Mouse (Mus musculus) embryo, embryonic 11 days (tissue): ENCODE measurements around the gene Spag7.

Experiments
- DNase-seq: peaks from one replicate; pipeline ENCODE4 v3.0.0-alpha.2; 2015

The Spag7 gene

GRCm38 (mm10) chr11:70679894-70680293, 10.7 kb upstream of the Spag7 start:
- no peak for DNase-seq

GRCm38 (mm10) chr11:70679361-70679760, 10.1 kb upstream of the Spag7 start:
- DNase-seq = no peak

DNA sequence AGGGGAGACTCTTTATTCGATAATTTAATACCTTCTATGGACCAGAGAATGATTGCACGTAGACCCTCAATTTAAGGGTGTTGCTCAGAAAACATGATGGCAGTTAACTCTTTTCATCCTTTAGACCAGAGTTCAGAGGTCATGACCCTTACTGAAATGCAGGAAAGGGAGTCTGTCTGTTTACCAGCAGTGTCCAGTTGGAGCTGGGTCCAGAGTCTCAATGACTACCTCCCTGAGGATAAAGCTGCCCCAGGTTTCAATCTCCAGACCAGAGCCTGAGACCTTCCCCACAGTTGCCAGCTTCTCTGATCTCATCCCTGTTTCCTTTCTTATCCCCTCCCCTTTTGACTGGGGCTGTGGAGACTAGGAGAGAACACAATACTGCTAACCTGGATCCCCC, 9.4 kb upstream of the Spag7 start:
- no peak for DNase-seq

DNA sequence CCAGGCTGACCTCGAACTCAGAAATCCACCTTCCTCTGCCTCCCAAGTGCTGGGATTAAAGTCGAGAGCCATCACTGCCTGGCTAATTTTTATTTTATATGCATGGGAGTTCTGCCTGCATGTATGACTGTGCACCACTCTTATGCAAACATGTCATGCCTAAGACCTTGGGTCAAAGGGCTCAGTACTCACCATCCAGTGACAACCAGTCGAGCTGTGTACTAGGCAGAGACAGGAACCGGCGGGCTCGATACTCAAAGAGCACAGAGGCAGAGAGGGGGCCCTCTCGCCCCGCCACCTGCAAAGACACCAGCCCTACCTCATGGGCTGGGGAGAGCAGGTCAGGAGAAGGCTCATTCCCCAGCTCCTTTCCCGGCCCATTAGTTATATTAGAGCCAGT, 8.9 kb upstream of the Spag7 start:
- DNase-seq = no peak

GRCm38 (mm10) chr11:70674501-70674900, 5.3 kb upstream of the Spag7 start:
- no peak for DNase-seq

DNA sequence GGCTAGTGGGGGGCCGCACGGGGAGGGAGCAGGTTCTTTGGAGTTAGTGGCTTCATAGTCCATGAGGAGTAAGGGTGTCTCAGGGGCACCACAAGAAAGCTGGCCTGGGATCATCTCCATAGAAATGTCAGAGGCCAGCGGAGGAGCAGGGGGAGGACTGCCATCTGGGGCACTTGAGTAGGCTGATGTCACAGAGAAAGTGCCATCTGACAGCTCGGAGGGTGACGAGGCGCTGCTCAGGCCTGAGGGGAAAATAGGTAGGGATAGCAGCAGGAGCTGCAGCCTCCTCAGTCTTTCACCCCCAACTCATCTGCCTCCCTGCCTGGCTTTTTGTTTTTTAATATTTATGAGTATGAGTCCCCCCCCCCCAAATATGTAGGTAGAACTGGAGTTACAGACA, 4.8 kb upstream of the Spag7 start:
- DNase-seq = no peak

DNA sequence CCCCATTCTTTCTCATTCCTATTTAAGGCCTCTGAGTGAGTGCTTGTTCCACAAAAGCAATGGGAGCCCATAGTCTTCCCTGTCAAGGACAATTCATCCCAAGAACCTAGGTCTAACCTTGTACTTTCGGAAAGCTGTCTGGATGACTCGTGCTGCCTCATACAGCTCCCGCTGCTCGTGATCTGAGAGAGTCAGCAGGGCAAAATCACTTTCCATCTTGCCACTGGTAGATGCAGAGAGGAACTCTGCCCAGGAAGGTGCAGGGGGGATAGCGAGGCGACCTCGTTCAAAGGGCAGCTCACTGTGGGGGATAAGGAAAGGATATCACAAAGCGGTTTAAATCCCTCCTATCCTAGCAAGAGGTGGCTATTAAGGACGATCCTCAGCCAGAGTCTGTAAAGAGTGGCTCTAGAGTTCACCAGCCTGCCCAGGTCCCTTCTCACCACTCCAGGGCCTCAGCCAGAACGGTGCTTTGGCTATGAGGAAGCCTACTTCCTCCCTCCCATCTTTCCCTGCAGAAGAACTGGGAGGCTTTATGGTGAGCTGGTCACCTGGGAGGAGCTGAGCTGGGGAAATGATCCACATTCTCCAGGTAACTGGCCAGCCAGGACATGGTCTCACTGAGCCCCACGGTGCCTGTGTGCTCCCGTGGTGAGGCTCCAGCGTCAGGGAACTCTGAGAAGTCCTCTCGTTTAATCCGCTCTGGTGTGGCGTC, 2.3 kb upstream of the Spag7 start:
- no peak for DNase-seq

DNA sequence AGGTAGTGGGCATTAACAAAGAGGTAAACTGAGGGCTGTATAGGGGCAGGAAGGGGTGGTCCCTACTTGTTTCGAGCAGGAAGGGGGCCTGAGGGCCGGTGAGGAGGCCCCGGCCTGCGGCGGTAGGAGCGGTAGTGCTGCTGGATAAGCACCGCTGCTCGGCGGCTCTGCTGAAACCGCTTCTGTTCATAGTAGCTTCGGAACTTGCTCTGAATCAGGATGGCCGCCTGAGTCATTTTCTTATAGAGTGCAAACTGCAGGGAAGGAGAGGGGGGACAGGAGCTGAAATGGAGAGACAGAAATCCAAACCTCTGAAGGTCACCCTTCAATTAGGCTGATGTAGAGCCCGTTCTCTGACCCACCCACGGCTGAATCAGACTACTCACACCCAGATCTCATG, 1.3 kb upstream of the Spag7 start:
- peak; percentile 25 for DNase-seq

- DNase-seq = peak; percentile 89
Measured at GRCm38 (mm10) chr11:70669582-70670345, 548 bp upstream of the Spag7 start.

- DNase-seq = no peak
Measured at GRCm38 (mm10) chr11:70668335-70668770, 863 bp downstream of the Spag7 start.

DNA sequence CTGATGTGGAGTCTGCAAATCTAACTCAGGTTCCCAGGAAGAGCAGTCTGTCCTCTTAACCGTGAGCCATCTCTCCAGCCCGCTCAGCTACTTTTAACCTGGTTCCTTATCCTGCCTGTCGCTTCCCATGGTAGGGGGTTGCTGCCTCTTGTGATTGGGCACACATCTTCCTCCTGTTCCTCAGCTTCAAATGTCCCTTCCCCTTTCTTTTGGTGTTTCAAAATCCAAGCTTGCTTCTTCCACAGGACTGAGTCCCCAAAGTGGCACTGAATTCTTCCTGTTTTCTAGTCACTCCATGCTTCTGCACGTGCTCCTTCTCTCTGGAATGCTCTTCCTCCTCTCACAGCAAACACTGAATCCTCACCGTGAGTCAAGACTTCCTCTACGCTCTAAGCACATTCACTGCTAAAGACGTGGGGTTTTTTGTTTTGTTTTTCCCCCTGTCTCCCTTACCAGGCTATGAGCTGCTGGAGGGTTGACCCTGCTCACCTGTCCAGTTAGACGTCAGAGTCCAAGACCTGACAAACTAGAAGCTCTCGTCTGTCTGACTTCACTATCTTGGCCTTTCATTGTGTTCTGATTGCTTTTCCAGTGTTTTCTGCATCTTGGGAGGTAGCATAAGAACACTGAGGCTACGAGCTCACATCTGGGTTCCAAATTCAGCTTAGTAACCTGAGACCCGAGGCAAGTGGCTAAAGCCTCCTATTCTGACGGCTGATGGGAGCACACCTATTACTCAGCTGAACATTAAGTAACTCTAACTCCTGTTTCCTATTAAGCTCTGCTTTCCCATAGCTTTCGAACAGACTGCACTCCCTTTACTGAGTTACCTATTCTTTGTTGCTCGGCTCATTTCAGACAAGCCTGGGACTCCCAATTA, 1.7 kb downstream of the Spag7 start:
- peak; percentile 22 for DNase-seq

DNA sequence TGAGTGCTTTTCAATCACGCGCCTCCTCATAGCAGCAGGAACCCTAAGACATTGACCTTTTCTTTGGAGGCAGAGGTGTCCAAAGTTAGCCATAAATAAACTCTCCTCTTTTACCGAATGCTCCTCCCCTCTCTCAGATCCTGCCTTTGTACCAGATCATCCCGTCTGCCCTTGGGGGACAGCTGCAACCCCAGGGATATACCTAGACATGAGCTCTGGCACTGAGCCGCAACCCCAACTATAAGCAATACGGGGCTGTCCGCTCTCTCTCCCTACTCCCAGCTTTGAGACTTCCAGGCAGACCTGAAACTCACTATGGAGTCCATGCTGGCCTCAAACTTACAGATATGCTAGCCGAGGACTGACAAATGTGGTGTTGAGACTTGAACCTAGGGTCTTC, 2.5 kb downstream of the Spag7 start:
- DNase-seq = no peak

DNA sequence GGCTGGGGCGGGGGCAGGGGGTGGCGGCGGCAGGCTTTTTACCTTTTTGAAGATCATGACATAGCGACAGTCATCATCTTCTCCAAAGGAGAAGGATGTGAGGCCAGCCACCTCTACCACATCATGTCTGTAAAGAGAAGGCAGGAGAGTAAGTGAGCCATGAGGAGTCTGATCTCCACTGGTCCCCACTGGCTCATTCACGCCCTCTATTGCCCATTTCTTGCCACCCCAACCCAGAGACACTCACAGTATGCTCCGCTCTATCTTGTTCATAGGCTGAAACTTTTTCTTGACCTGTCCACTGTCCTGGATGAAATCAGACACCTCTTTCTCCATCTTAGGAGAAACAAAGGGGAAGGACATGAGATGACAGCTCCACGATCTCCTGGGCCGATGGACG, 4.5 kb downstream of the Spag7 start:
- DNase-seq = no peak

DNA sequence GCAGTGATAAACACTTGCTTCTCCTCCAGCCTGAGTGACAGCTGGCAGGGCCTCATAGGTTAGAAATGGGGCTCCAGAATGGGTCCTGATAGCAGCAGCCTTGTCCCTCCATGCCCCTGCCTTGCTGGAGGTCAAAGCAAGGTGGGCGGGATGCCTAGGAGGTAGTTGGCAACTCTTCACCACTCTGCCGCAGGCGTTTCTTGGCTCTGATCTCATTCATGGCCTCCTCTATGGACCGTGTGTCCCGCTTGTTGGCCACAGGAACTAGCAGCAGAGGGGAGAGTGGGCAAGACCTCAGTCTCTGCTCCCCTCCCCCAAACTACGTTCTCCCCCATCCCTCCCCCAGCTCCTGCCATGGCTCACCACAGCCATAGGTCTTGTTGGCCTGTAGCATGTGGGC, 5.3 kb downstream of the Spag7 start:
- no peak for DNase-seq

- DNase-seq = no peak
Measured at GRCm38 (mm10) chr11:70663101-70663500, 6.1 kb downstream of the Spag7 start.

DNA sequence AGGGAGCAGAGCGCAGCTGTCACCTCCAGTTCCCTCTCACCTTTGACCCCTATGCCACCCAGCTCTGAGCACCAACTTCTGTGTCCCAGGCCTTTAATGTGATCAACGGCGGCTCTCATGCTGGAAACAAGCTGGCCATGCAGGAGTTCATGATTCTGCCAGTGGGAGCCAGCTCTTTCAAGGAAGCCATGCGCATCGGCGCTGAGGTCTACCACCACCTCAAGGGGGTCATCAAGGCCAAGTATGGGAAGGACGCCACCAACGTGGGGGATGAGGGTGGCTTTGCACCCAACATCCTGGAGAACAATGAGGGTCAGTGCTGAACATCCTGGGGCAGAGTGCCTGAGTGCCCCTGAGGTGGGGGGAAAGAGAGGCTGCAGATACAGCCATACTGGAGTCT, 8.6 kb downstream of the Spag7 start:
- no peak for DNase-seq

DNA sequence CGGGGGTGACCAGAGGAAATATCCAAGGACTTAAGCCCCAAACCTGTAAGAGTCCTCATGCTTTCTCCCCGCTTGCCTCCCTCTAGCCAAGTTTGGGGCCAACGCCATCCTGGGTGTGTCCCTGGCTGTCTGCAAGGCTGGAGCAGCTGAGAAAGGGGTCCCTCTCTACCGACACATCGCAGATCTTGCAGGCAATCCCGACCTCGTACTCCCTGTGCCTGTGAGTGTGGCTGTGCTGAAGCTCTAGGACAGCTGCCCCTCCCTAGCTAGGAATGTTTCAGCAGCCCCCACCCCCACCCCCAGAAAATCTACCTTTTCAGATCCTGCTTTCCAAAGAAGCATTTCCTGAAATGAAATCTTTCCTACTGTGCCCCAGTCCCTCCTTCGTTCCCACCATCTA, 10.3 kb downstream of the Spag7 start:
- no peak for DNase-seq

DNA sequence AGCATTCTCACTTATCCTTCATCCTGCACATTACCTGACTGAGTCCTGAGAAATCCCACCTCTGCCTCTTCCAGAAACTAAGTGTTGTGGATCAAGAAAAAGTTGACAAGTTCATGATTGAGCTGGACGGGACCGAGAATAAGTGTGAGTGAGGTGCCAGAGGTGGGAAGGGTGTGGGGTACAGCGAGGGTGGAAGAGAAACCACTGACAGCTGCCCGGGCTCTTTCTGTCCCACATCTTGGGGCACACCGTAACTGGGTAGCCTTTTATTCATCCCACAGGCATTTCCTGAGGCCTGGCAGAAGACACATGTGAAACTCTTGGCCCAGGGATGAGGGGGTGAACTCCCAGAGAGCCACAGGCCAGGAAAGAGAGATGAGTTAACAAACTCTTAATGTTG, 10.7 kb downstream of the Spag7 start:
- DNase-seq = no peak

- DNase-seq = peak; percentile 10
Measured at GRCm38 (mm10) chr11:70657991-70658390, 11.2 kb downstream of the Spag7 start.

GRCm38 (mm10) chr11:70657573-70657972, 11.6 kb downstream of the Spag7 start:
- DNase-seq = no peak

- DNase-seq = peak; percentile 47
Measured at GRCm38 (mm10) chr11:70656964-70657363, 12.3 kb downstream of the Spag7 start, which contains the start of gene Eno3. Gene Eno3 (plus strand): TSS chr11:70657202.

GRCm38 (mm10) chr11:70656456-70656927, 12.7 kb downstream of the Spag7 start:
- peak; percentile 83 for DNase-seq
